Mouse (Mus musculus): ENCODE data around the gene Nppb. TPM values are rescaled to one million over a fixed set of nuclear protein-coding genes. Genes with fewer than 3 reads are reported as not detected.

Gene Nppb
- polyA plus RNA-seq, 1 experiment from 2014 or later: 1.6 TPM

DNA sequence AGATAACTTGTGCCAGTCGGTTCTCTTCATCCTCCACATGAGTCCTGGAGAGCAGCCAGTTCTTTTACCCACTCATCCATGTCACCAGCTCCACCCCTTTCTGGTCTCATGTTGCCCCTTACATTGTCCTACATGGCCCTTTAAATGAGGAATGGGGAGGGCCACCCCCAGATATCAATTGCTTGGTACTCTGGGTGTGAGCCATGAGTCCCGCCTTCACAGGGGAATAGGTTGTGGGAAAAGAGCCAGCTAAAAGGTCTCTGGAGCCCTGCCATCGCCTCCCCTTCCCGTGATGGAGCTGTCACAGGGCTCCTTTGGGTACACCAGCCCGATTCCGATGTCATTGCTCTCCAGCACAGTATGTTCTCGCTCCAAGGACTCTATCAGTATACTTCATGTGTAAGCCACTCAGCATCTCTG lies 6.1 kb upstream of the Nppb start:
- Histone ChIP-seq H3K36me3 (no peaks in the 10 kb centered on the region), H3K27ac (no peak overlapping the region), H3K9ac (no peak overlapping the region), H3K4me2 (no peak overlapping the region), H3K27me3 (no peaks in the 10 kb centered on the region), H3K4me1 (no peaks in the 10 kb centered on the region), H3K4me3 (no peak overlapping the region), H3K9me3 (no peaks in the 10 kb centered on the region)
- ATAC-seq (ENCODE audit: borderline replicate concordance, extremely low read depth, low FRiP score, low TSS enrichment): no peak
- whole genome bisulfite sequencing: 72% methylated on average over 7 of the region's 7 CpGs

GRCm38 (mm10) chr4:147993571-147994095 lies 8.0 kb downstream of the Nppb start:
- ATAC-seq (ENCODE audit: borderline replicate concordance, extremely low read depth, low FRiP score, low TSS enrichment): no peak
- 61% methylated on average over 7 of the region's 7 CpGs for WGBS

DNA sequence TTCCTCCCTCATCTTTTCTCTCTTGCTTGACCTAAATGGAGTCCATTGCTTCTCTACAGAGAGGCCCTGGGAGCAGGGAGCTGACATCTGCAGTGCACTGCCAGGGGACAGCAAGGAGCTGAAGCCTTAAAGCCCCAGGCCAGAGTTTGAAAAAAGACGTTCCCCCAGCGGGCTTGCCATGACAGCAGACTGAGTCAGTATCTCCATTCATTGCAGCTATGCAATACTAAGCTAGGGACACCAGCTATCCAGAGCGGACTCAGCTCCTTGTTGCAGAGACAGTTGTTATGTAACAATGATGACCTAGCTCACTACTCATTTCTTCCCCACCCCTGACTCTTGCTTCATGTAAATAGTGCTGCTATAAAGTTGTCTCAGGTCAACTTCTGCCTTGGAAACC lies 9.7 kb downstream of the Nppb start:
- no peak overlapping the region for H3K9ac ChIP-seq
- H3K27me3 ChIP-seq: no peaks in the 10 kb centered on the region
- no peak overlapping the region for H3K4me2 ChIP-seq
- H3K36me3 ChIP-seq: no peaks in the 10 kb centered on the region
- H3K4me1 ChIP-seq: no peaks in the 10 kb centered on the region
- WGBS: 72% methylated on average over 3 of the region's 3 CpGs
- no peaks in the 10 kb centered on the region for H3K9me3 ChIP-seq
- H3K27ac ChIP-seq: no peak overlapping the region
- no peak for ATAC-seq (ENCODE audit: borderline replicate concordance, extremely low read depth, low FRiP score, low TSS enrichment)
- H3K4me3 ChIP-seq: no peak overlapping the region

More at GRCm38 (mm10) chr4:147993571-147994095, 8.0 kb downstream of the Nppb start:
- no peaks in the 10 kb centered on the region for H3K9me3 ChIP-seq
- no peak overlapping the region for H3K4me3 ChIP-seq
- no peak overlapping the region for H3K9ac ChIP-seq
- H3K27ac ChIP-seq: no peak overlapping the region
- no peaks in the 10 kb centered on the region for H3K36me3 ChIP-seq
- H3K4me1 ChIP-seq: no peaks in the 10 kb centered on the region
- H3K4me2 ChIP-seq: no peak overlapping the region
- H3K27me3 ChIP-seq: no peaks in the 10 kb centered on the region

DNA sequence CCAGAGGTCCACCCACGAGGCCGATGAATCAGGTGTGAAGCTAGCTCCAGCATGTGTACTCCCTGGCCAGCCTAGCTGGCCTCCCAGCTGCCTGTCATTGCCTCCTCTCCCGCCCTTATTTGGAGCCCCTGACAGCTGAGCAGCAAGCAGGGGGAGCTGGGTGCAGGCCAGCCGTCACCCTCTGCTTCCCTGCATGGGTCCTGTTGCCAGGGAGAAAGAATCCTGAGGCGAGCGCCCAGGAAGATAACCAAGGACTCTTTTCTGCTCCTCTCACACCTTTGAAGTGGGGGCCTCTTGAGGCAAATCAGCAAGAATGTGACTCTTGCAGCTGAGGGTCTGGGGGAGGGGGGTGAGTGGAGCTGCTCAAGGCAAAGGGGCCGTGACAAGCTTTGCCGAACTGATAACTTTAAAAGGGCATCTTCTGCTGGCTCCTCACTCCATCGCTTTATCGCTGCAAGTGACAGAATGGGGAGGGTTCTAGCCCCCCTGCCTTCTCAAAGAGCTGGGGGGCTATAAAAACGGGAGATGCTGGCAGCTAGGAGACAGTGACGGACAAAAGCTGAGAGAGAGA lies 14.7 kb downstream of the Nppb start, which contains the start of gene Nppa:
Gene Nppa (plus strand): TSS at position 521 of the 571 bp plus-strand sequence.
- H3K27me3 ChIP-seq: no peaks in the 10 kb centered on the region
- no peak within 1 kb of the TSS for H3K27ac ChIP-seq
- no peaks in the 10 kb centered on the region for H3K9me3 ChIP-seq
- no peak within 1 kb of the TSS for H3K9ac ChIP-seq
- H3K4me1 ChIP-seq: no peaks in the 10 kb centered on the region
- WGBS: 17% methylated on average over 12 of the region's 12 CpGs
- no peak within 1 kb of the TSS for H3K4me2 ChIP-seq
- H3K4me3 ChIP-seq: no peak within 1 kb of the TSS
- H3K36me3 ChIP-seq: peaks cover 4% of the 10 kb centered on the region
- no peak for ATAC-seq (ENCODE audit: borderline replicate concordance, extremely low read depth, low FRiP score, low TSS enrichment)

GRCm38 (mm10) chr4:148001013-148001789 lies 15.6 kb downstream of the Nppb start:
- Histone ChIP-seq H3K27ac (no peak overlapping the region), H3K4me2 (no peak overlapping the region), H3K4me3 (no peak overlapping the region), H3K27me3 (no peaks in the 10 kb centered on the region), H3K9ac (no peak overlapping the region), H3K9me3 (no peaks in the 10 kb centered on the region), H3K4me1 (no peaks in the 10 kb centered on the region), H3K36me3 (peaks cover 12% of the 10 kb centered on the region)
- 71% methylated on average over 17 of the region's 17 CpGs for WGBS
- no peak; the same call in 1 of the 2 replicates for ATAC-seq (ENCODE audit: borderline replicate concordance, extremely low read depth, low FRiP score, low TSS enrichment)

GRCm38 (mm10) chr4:148001866-148002265 lies 16.3 kb downstream of the Nppb start:
- H3K4me3 ChIP-seq: no peak overlapping the region
- H3K36me3 ChIP-seq: peaks cover 19% of the 10 kb centered on the region

GRCm38 (mm10) chr4:148004361-148004760 lies 18.8 kb downstream of the Nppb start:
- Histone ChIP-seq H3K27me3 (no peaks in the 10 kb centered on the region), H3K4me2 (no peak overlapping the region), H3K4me1 (no peaks in the 10 kb centered on the region), H3K9me3 (no peaks in the 10 kb centered on the region), H3K27ac (no peak overlapping the region), H3K36me3 (peaks cover 44% of the 10 kb centered on the region), H3K9ac (no peak overlapping the region), H3K4me3 (no peak overlapping the region)
- 86% methylated on average over 7 of the region's 7 CpGs for WGBS
- ATAC-seq (ENCODE audit: borderline replicate concordance, extremely low read depth, low FRiP score, low TSS enrichment): no peak

More at GRCm38 (mm10) chr4:148001866-148002265, 16.3 kb downstream of the Nppb start:
- H3K27me3 ChIP-seq: no peaks in the 10 kb centered on the region
- no peaks in the 10 kb centered on the region for H3K9me3 ChIP-seq
- WGBS: 42% methylated on average over 8 of the region's 8 CpGs
- no peak overlapping the region for H3K9ac ChIP-seq
- H3K4me2 ChIP-seq: no peak overlapping the region
- no peak for ATAC-seq (ENCODE audit: borderline replicate concordance, extremely low read depth, low FRiP score, low TSS enrichment)
- H3K27ac ChIP-seq: no peak overlapping the region
- no peaks in the 10 kb centered on the region for H3K4me1 ChIP-seq

- 77% methylated on average over 4 of the region's 4 CpGs for WGBS
Measured at GRCm38 (mm10) chr4:148008412-148008811, 22.8 kb downstream of the Nppb start.

DNA sequence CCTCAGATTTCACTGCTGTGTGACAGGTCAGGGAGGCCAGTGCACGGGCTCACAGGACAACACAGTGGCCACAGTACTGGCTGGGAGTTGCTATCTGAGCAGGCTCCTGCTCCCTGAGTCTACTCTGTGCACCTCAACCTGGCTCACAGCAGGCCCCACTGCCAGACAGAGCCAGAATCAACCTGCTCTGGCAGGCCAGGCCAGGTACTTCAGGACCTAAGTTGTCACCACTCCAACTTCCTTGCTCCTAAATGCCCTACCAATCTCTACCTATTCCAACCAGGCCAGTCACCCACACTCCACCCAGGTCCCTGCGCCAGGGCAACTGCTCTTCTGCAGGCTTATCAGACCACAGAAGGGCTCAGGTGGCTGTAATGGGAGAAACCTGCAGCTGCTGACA lies 24.1 kb downstream of the Nppb start:
- Histone ChIP-seq H3K4me3 (no peak overlapping the region), H3K27ac (no peak overlapping the region), H3K4me2 (no peak overlapping the region), H3K27me3 (no peaks in the 10 kb centered on the region), H3K36me3 (peaks cover 95% of the 10 kb centered on the region), H3K4me1 (no peaks in the 10 kb centered on the region), H3K9ac (no peak overlapping the region), H3K9me3 (no peaks in the 10 kb centered on the region)
- WGBS: 83% methylated on average over 2 of the region's 2 CpGs
- no peak for ATAC-seq (ENCODE audit: borderline replicate concordance, extremely low read depth, low FRiP score, low TSS enrichment)

More at GRCm38 (mm10) chr4:148008412-148008811, 22.8 kb downstream of the Nppb start:
- Histone ChIP-seq H3K9ac (no peak overlapping the region), H3K4me3 (no peak overlapping the region), H3K27ac (no peak overlapping the region), H3K27me3 (no peaks in the 10 kb centered on the region), H3K4me1 (no peaks in the 10 kb centered on the region), H3K36me3 (peaks cover 82% of the 10 kb centered on the region), H3K4me2 (no peak overlapping the region), H3K9me3 (no peaks in the 10 kb centered on the region)
- no peak for ATAC-seq (ENCODE audit: borderline replicate concordance, extremely low read depth, low FRiP score, low TSS enrichment)

GRCm38 (mm10) chr4:148011332-148011731 lies 25.7 kb downstream of the Nppb start:
- no peak overlapping the region for H3K9ac ChIP-seq
- H3K4me1 ChIP-seq: no peaks in the 10 kb centered on the region
- H3K4me3 ChIP-seq: no peak overlapping the region
- peaks cover 95% of the 10 kb centered on the region for H3K36me3 ChIP-seq
- H3K27me3 ChIP-seq: no peaks in the 10 kb centered on the region
- no peak overlapping the region for H3K4me2 ChIP-seq
- H3K27ac ChIP-seq: no peak overlapping the region
- H3K9me3 ChIP-seq: no peaks in the 10 kb centered on the region
- no peak for ATAC-seq (ENCODE audit: borderline replicate concordance, extremely low read depth, low FRiP score, low TSS enrichment)
- 74% methylated on average over 3 of the region's 3 CpGs for WGBS

DNA sequence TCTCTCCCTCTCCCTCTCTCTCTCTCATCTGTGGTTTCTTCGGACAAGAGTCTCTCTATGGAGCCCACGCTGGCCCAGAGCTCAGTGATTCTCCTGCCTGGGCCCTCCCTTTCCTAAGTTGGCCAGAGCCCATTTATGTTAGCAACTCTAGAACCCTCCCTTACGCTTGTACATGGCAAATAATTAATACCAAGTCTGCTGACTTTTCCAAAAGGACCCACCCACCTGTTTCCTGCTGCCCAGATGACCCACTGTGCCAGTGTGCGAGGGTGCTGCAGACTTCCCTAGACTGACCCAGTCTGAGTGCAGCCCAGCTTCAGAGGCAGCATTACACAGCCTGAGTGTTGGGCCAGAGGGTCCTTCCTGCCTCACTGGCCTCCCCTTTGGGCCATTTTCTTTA lies 26.6 kb downstream of the Nppb start:
- Histone ChIP-seq H3K9me3 (no peaks in the 10 kb centered on the region), H3K27me3 (no peaks in the 10 kb centered on the region), H3K36me3 (peaks cover 94% of the 10 kb centered on the region), H3K9ac (no peak overlapping the region), H3K4me1 (no peaks in the 10 kb centered on the region), H3K4me2 (no peak overlapping the region), H3K27ac (no peak overlapping the region), H3K4me3 (no peak overlapping the region)
- WGBS: 91% methylated on average over 4 of the region's 4 CpGs
- no peak for ATAC-seq (ENCODE audit: borderline replicate concordance, extremely low read depth, low FRiP score, low TSS enrichment)

DNA sequence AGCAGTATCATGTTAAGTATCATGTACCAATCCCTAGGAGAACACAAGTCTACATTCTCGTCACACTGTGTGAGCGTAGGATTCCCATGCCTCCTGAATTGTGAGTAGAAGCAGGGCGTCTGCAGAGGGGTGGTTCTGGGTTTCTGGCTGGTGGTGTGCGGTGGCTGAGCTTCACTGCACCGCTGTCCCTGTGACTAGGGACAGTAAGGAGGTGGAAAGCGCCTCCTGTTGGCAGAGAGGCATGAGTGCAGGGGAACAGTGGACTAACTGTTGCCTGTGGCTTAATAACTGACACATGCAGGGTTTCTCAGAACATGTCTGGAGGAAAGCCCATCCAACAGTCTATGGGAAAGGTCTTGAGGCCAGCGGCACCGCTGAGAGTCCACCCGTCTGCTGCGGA lies 29.8 kb downstream of the Nppb start:
- WGBS: 78% methylated on average over 10 of the region's 10 CpGs
- ATAC-seq (ENCODE audit: borderline replicate concordance, extremely low read depth, low FRiP score, low TSS enrichment): no peak

More for the DNA sequence above, 29.8 kb downstream of the Nppb start:
- H3K36me3 ChIP-seq: peaks cover 83% of the 10 kb centered on the region
- H3K9ac ChIP-seq: no peak overlapping the region
- no peaks in the 10 kb centered on the region for H3K27me3 ChIP-seq
- no peaks in the 10 kb centered on the region for H3K9me3 ChIP-seq
- no peak overlapping the region for H3K4me3 ChIP-seq
- H3K27ac ChIP-seq: no peak overlapping the region
- no peak overlapping the region for H3K4me2 ChIP-seq
- no peaks in the 10 kb centered on the region for H3K4me1 ChIP-seq
